In genomic region chr14:122200247-122200885, GRCm38 (mm10) we compare ENCODE assay signal across 36 mouse cellular contexts. TPM values are rescaled to one million over a fixed set of nuclear protein-coding genes. Genes with fewer than 3 reads are reported as not detected.
DNase-seq lines count a peak whose midpoint lies in the region; ATAC-seq and TF ChIP-seq lines count a peak whose summit lies in the region.
"Had no signal": no experiment of that assay in that cellular context is flagged by ENCODE, and none has a peak within 500 bp of the region (broad histone marks: within the 10 kb centered on the region; RNA-seq: fewer than 3 reads in every experiment).

No protein-coding gene starts in this region.

- H3K27ac ChIP-seq in forebrain, embryonic 10.5 days: peak overlapping the region; percentile 3; the same call in 1 of the 2 replicates
- no peak overlapping the region for H3K27ac ChIP-seq in forebrain, postnatal 0 days (ENCODE audit: low read depth, low read length)
- no peak overlapping the region for H3K27ac ChIP-seq in embryonic facial prominence, embryonic 13.5 days
- peak overlapping the region; percentile 76 for H3K27ac ChIP-seq in limb, embryonic 11.5 days (replicated peaks; ENCODE audit: low read depth, low read length)
- H3K27ac ChIP-seq: embryonic facial prominence, embryonic 15.5 days; forebrain, embryonic 13.5 days; gastrocnemius, adult 2 months; heart, adult 2 months; hindbrain, embryonic 15.5 days; kidney, embryonic 15.5 days; layer of hippocampus, adult 2 months; left cerebral cortex, adult 2 months; liver, embryonic 13.5 days; midbrain, embryonic 13.5 days; neural tube, embryonic 15.5 days; stomach, postnatal 0 days had no signal

- ATAC-seq in forebrain, postnatal 0 days: no peak
- no peak for ATAC-seq in embryonic facial prominence, embryonic 13.5 days (ENCODE audit: insufficient number of reproducible peaks, insufficient read depth, low FRiP score, low TSS enrichment, low read depth)
- ATAC-seq in limb, embryonic 11.5 days (ENCODE audit: insufficient number of reproducible peaks, low FRiP score, low TSS enrichment, low read depth): peak; percentile 65
- no peak for ATAC-seq in CD4-positive, CD25-positive, alpha-beta regulatory T cell, adult 4 months
- ATAC-seq: forebrain, embryonic 13.5 days; lung, postnatal 0 days; midbrain, embryonic 13.5 days had no signal

- H3K27me3 ChIP-seq in forebrain, embryonic 10.5 days (ENCODE audit: poor library complexity, severe bottlenecking): no peaks in the 10 kb centered on the region
- H3K27me3 ChIP-seq in forebrain, postnatal 0 days (ENCODE audit: insufficient read depth, low read length): no peaks in the 10 kb centered on the region
- no peaks in the 10 kb centered on the region for H3K27me3 ChIP-seq in embryonic facial prominence, embryonic 13.5 days
- no peaks in the 10 kb centered on the region for H3K27me3 ChIP-seq in limb, embryonic 11.5 days (ENCODE audit: control insufficient read depth, insufficient read depth, low read length)
- H3K27me3 ChIP-seq: embryonic facial prominence, embryonic 15.5 days; forebrain, embryonic 13.5 days; heart, embryonic 12.5 days; hindbrain, embryonic 15.5 days; kidney, embryonic 15.5 days; liver, embryonic 13.5 days; midbrain, embryonic 13.5 days; neural tube, embryonic 15.5 days had no signal

- no peak overlapping the region for H3K9ac ChIP-seq in forebrain, postnatal 0 days
- no peak overlapping the region for H3K9ac ChIP-seq in embryonic facial prominence, embryonic 13.5 days
- H3K9ac ChIP-seq in limb, embryonic 11.5 days (ENCODE audit: low read length): no peak overlapping the region
- H3K9ac ChIP-seq: embryonic facial prominence, embryonic 15.5 days; forebrain, embryonic 13.5 days; heart, embryonic 12.5 days; hindbrain, embryonic 15.5 days; kidney, embryonic 15.5 days; liver, embryonic 13.5 days; midbrain, embryonic 13.5 days; neural tube, embryonic 15.5 days had no signal

- H3K36me3 ChIP-seq in forebrain, embryonic 10.5 days (replicated peaks): no peaks in the 10 kb centered on the region
- no peaks in the 10 kb centered on the region for H3K36me3 ChIP-seq in forebrain, postnatal 0 days (ENCODE audit: insufficient read depth)
- H3K36me3 ChIP-seq in embryonic facial prominence, embryonic 13.5 days: no peaks in the 10 kb centered on the region
- H3K36me3 ChIP-seq in limb, embryonic 11.5 days (ENCODE audit: control insufficient read depth, insufficient read depth, low read length): no peaks in the 10 kb centered on the region
- H3K36me3 ChIP-seq: embryonic facial prominence, embryonic 15.5 days; heart, embryonic 12.5 days; hindbrain, embryonic 15.5 days; kidney, embryonic 15.5 days; liver, embryonic 13.5 days; midbrain, embryonic 13.5 days; neural tube, embryonic 15.5 days had no signal

- no peak overlapping the region for H3K4me3 ChIP-seq in forebrain, embryonic 10.5 days
- no peak overlapping the region for H3K4me3 ChIP-seq in forebrain, postnatal 0 days (ENCODE audit: low read depth, low read length)
- no peak overlapping the region for H3K4me3 ChIP-seq in embryonic facial prominence, embryonic 13.5 days
- no peak overlapping the region for H3K4me3 ChIP-seq in limb, embryonic 11.5 days (ENCODE audit: low read depth, low read length)
- H3K4me3 ChIP-seq: embryonic facial prominence, embryonic 15.5 days; forebrain, embryonic 13.5 days; gastrocnemius, adult 2 months; heart, adult 2 months; heart, embryonic 12.5 days; hindbrain, embryonic 15.5 days; kidney, embryonic 15.5 days; layer of hippocampus, adult 2 months; left cerebral cortex, adult 2 months; liver, embryonic 13.5 days; megakaryocyte, embryonic 14.5 days; midbrain, embryonic 13.5 days; neural tube, embryonic 15.5 days had no signal

- no peak for DNase-seq in forebrain, embryonic 10.5 days (ENCODE audit: extremely low spot score, low spot score)
- DNase-seq in forebrain, postnatal 0 days: no peak
- peak; percentile 72 for DNase-seq in limb, embryonic 11.5 days (ENCODE audit: low spot score)
- no peak for DNase-seq in kidney, postnatal 36 days
- no peak for DNase-seq in natural killer cell, adult 2 months (ENCODE audit: low spot score in 2 of 2)
- no peak for DNase-seq in left cerebral cortex, adult 8-10 months (ENCODE audit: low spot score in 2 of 2)
- DNase-seq: adrenal gland, postnatal 10 days; cerebellum, adult 11 months; cerebellum, adult 9-11 months; gastrocnemius, adult 2 months; gastrocnemius, postnatal 36 days; heart, adult 2 months; heart, postnatal 4 days; kidney, adult 18-20 months; kidney, postnatal 25 days; left cerebral cortex, postnatal 4 days; liver, embryonic 13.5 days; lung, adult 18-20 months; lung, postnatal 4 days; right cerebral cortex, postnatal 4 days; thymus, adult 2 months; thymus, postnatal 36 days had no signal

- peaks cover 16% of the 10 kb centered on the region for H3K4me1 ChIP-seq in forebrain, embryonic 10.5 days
- H3K4me1 ChIP-seq in forebrain, postnatal 0 days (ENCODE audit: insufficient read depth): no peaks in the 10 kb centered on the region
- peaks cover 7% of the 10 kb centered on the region; the same call in 1 of the 2 replicates for H3K4me1 ChIP-seq in embryonic facial prominence, embryonic 13.5 days
- peaks cover 20% of the 10 kb centered on the region for H3K4me1 ChIP-seq in limb, embryonic 11.5 days (ENCODE audit: control insufficient read depth, insufficient read depth, low read length)
- H3K4me1 ChIP-seq: embryonic facial prominence, embryonic 15.5 days; forebrain, embryonic 13.5 days; heart, embryonic 12.5 days; hindbrain, embryonic 15.5 days; kidney, embryonic 15.5 days; megakaryocyte, embryonic 14.5 days; midbrain, embryonic 13.5 days; neural tube, embryonic 15.5 days had no signal

- WGBS in forebrain, embryonic 10.5 days: 72% methylated on average over 14 of the region's 14 CpGs
- WGBS in forebrain, postnatal 0 days: 78% methylated on average over 14 of the region's 14 CpGs
- WGBS in embryonic facial prominence, embryonic 13.5 days: 28% methylated on average over 14 of the region's 14 CpGs
- 14% methylated on average over 14 of the region's 14 CpGs for WGBS in limb, embryonic 11.5 days

- H3K4me2 ChIP-seq in forebrain, postnatal 0 days (ENCODE audit: low read depth): no peak overlapping the region
- H3K4me2 ChIP-seq in embryonic facial prominence, embryonic 13.5 days: 0 out of 2 replicates have a peak overlapping the region, but pooled peaks have one; percentile 1
- peak overlapping the region; percentile 24 for H3K4me2 ChIP-seq in limb, embryonic 11.5 days (ENCODE audit: low read depth, severe bottlenecking)
- H3K4me2 ChIP-seq: embryonic facial prominence, embryonic 15.5 days; forebrain, embryonic 13.5 days; heart, embryonic 12.5 days; hindbrain, embryonic 15.5 days; kidney, embryonic 15.5 days; liver, embryonic 13.5 days; midbrain, embryonic 13.5 days; neural tube, embryonic 15.5 days had no signal

- peaks cover 6% of the 10 kb centered on the region; the same call in 1 of the 2 replicates for H3K9me3 ChIP-seq in forebrain, embryonic 10.5 days
- no peaks in the 10 kb centered on the region for H3K9me3 ChIP-seq in forebrain, postnatal 0 days (ENCODE audit: low read length)
- no peaks in the 10 kb centered on the region; the same call in 1 of the 2 replicates for H3K9me3 ChIP-seq in embryonic facial prominence, embryonic 13.5 days
- peaks cover 3% of the 10 kb centered on the region; the same call in 1 of the 2 replicates for H3K9me3 ChIP-seq in limb, embryonic 11.5 days (ENCODE audit: control insufficient read depth, low read length)
- H3K9me3 ChIP-seq: embryonic facial prominence, embryonic 15.5 days; hindbrain, embryonic 15.5 days; kidney, embryonic 15.5 days; neural tube, embryonic 15.5 days had no signal

- TF ChIP-seq CTCF in forebrain, postnatal 0 days (IDR thresholded peaks at IDR 0.05; ENCODE audit: low read depth): no peak

RNA-seq across cellular contexts. Expression of gene Clybl, which starts 18.9 kb away (rescaled TPM):
- 29.1 and 35.3 TPM in 2 replicates for polyA plus RNA-seq in forebrain, embryonic 10.5 days (2016; fragmentation: Nextera tagmentation; extraction: Ambion mirVana)
- 10.6 TPM in 2 replicates for total RNA-seq in forebrain, postnatal 0 days (2014; rRNA removed)
- 15.8 and 21.0 TPM in 2 replicates for polyA plus RNA-seq in forebrain, postnatal 0 days (2015; fragmentation: Nextera tagmentation; extraction: Ambion mirVana)
- 19.9 and 20.7 TPM in 2 replicates for polyA plus RNA-seq in embryonic facial prominence, embryonic 13.5 days (2015; fragmentation: Nextera tagmentation; extraction: Ambion mirVana)
- polyA plus RNA-seq in limb, embryonic 11.5 days (2014; fragmentation: Nextera tagmentation; extraction: Ambion mirVana): 27.9 and 28.1 TPM in 2 replicates
- polyA plus RNA-seq in CD4-positive, CD25-positive, alpha-beta regulatory T cell, adult 4 months (2017; shearing (Covaris generic)): 10 to 100 TPM; 10.5 to 13.7 TPM
- total RNA-seq in left cerebral cortex, adult 8-10 months (2022): 10 to 100 TPM; 25.2 to 32.9 (median 27.3) TPM

Comparison
In these comparisons a context has a peak if more than half of its experiments do, and no peak if none do; other contexts are left out.
1. H3K27ac ChIP-seq: peak in forebrain, embryonic 10.5 days (single experiment) and limb, embryonic 11.5 days (single experiment); none in forebrain, postnatal 0 days (single experiment) and embryonic facial prominence, embryonic 13.5 days (single experiment).